Mouse (Mus musculus): ENCODE results near the gene Cdc14a.

Gene Cdc14a

DNA sequence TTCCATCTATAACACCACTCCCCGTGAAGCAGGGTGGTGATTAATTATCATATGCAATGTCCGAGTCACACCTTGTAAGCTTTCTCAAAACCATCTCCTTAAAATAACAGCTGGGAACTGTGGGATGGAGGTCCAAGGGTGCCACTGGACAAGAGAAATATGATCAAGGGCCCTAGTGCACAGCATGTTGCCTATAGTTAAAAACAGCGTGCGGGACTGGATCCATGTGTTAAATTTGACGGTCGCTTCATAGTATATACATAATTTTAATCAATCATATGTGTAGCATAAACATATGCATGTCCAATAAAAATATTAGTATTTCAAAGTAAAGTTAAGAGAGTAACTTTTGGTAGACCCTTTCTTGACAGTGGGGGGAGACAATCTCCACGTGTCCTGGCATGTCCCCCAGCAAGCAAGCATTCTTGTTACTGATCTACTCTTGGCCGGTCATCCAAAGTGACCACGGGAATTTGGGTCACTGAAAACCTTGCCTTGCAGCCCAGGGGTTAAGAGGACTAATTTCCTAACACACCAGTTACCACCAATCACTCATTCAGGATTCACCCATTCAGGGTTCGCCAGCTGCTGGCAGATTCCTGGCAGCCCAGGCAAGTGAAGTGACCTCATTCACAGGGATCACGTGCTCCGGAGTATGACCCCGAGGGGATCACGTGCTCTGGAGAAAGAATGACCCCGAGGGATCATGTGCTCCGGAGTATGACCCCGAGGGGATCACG, 94.6 kb downstream of the Cdc14a start:
- DNase-seq (ENCODE audit: low spot score in 2 of 2): no peak

- no peak for DNase-seq (ENCODE audit: low spot score in 2 of 2)
These were observed 96.2 kb downstream of the Cdc14a start for GRCm38 (mm10) chr3:116327616-116328004.

GRCm38 (mm10) chr3:116327001-116327615, 96.7 kb downstream of the Cdc14a start:
- DNase-seq (ENCODE audit: low spot score in 2 of 2): peak; percentile 86 to 90

DNA sequence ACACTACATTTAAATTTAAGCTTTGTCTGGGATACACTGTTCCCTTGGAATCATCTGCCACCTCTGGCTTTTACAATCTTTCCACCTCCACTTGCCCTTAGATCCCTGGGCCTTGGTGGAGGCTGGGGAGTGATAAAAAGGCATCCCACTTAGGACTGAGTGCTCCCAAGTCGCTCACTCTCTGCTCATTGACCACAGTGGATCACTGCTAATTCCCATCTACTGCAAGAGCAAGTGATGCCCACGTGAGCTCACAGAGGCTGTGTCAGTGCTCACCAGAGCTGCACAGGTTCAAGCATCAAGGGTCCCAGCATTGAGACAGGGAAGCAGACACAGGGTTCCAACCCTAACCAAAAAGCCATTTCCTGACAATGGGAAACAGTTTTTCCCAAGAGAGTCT, 98.3 kb downstream of the Cdc14a start:
- no peak for DNase-seq (ENCODE audit: low spot score in 2 of 2)

- no peak for DNase-seq (ENCODE audit: low spot score in 2 of 2)
These were observed 104.1 kb downstream of the Cdc14a start for GRCm38 (mm10) chr3:116319696-116320095.

DNA sequence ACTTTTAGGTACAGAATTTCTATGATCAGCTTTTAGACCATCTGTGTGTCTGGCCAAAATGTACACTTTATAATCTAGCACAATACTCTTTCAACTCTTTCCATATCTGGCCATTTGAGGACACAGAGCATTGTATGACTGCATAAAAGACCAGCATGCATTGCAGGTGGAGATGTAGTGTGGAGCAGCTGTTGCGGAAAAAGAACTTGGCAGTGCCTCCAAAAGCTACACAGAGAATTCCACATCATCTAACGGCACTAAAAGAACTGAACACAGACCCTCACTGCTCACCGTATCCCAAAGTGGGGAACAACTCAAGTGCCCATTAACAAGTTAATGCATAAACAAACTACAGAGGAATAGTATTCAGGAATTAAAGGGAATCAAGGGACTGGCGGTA, 112.0 kb downstream of the Cdc14a start:
- DNase-seq (ENCODE audit: low spot score in 2 of 2): no peak

DNA sequence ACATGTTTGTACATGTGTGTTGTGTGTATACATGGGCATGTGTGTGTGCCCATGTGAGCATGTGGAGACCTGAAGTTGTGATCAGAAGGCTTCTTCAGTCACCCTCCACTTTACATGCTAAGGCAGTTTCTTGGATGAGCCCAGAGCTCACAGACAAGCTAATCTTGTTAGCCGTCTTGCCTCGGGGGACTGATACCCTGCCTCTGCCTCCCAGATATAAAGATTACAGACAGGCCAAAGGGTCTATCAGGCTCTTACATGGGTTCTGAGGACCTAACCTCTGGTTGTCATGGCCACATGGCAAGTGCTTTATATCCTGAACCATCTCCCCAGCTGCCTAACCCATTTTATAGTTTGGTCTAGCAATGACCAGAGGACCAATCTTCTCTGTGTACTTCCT, 112.7 kb downstream of the Cdc14a start:
- no peak for DNase-seq (ENCODE audit: low spot score in 2 of 2)

- DNase-seq (ENCODE audit: low spot score in 2 of 2): no peak
These were observed 113.2 kb downstream of the Cdc14a start for GRCm38 (mm10) chr3:116310672-116311071.

DNA sequence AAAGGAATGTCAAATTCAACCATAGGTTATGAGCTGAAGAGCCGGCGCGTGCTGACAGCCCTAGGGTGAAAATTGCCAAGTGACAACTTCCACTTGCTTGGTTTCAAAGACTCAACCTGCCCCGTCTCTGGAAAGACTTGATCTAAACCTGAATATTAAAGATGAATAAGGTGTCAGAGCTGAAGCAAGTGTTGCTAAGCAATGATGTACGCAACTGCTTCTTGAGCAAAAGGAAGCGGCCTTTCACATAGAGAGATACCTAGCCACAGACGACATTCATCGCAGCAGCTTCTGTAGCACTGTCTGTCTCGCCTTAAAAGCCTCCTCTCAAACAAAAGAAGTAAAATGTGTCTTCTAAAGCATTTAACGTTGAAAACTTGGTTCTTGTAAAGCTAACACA, 113.8 kb downstream of the Cdc14a start:
- no peak for DNase-seq (ENCODE audit: low spot score in 2 of 2)

DNA sequence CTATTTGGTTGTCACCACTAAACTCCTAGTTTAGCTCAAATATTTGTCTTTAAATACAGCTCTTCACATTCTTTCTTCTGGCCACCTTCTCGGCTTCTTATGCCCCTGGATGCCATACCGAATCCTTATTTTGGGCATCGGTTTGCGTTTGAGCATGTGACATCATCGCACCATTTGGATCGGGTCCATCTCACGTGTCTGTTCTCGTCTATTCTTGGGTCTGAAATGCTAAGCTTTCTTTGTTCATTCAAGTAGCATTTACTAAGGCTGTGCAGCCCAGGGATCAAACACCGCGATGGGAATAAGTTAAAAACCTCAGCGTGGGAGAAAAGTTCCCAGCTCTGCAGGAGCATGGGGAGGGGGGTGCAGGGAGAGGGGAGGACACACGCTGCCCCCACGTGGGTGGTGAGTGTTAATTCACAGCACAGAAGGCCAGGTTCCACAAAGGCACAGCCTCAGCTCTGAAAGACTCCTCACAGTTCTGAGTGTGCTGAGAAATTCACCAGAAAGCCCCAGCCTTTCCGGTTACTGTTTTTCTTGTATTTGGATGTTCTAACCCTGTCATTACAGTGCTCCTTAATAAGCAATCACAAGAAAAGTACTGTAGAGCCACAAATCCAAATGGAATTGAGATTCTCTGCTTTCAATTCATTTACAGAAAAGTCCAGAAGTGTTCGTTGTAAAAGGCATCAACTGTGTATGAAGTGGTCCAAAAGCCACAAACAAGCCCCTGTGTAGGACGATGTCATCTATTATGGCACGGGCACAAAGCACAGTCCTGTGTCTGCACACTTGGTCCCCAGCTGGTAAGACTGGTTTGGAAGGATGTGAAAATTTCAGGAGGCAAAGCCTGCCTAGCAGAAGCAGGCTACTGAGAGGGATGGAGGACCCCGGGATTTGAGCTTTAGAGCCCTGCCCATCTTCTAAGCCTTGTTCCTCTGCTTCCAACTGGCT, 118.8 kb downstream of the Cdc14a start:
- DNase-seq (ENCODE audit: low spot score in 2 of 2): no peak

GRCm38 (mm10) chr3:116302581-116302980, 121.3 kb downstream of the Cdc14a start:
- no peak for DNase-seq (ENCODE audit: low spot score in 2 of 2)

DNA sequence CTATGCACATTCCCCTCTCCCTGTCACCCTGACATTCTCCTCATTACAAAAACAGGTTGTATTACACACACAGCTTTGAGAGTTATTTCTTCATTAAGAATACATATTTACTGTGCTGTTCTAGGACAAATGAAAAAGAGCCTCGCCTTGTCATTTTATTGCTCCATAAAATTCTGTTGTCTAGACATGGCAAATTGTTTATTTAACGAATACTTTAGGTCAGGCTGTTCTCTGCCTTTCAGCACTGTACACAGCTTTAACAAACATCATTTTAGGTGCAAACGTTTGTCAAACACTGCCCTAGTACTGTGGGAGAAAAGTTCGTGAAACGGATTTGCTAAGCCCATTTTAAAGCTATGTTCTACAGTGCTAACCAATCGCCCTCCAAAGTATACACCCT, 122.1 kb downstream of the Cdc14a start:
- no peak for DNase-seq (ENCODE audit: low spot score in 2 of 2)

GRCm38 (mm10) chr3:116298727-116299126, 125.1 kb downstream of the Cdc14a start:
- no peak for DNase-seq (ENCODE audit: low spot score in 2 of 2)

DNA sequence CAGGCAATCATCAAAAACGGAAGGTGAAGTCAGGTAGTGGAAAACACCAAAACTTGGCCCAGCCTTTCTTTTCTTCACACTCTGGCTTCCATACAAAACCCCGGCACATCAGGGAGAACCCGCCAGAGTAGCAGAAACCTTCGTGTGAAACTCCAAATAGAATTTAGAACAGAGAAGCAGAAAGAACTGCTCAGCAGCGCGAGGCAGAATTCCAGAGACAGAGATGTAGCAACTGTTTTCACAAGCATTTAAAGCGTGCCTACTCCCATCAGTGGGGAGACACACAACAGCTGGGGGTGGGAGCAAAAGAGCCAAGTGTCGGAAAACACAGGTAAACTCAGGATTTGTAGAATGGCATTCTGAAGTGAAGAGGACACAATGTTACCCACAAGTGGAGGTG, 125.8 kb downstream of the Cdc14a start:
- no peak for DNase-seq (ENCODE audit: low spot score in 2 of 2)

- no peak for DNase-seq (ENCODE audit: low spot score in 2 of 2)
These were observed 126.7 kb downstream of the Cdc14a start for GRCm38 (mm10) chr3:116297170-116297569.

- DNase-seq (ENCODE audit: low spot score in 2 of 2): no peak
These were observed 133.6 kb downstream of the Cdc14a start for GRCm38 (mm10) chr3:116290041-116290815.

- no peak for DNase-seq (ENCODE audit: low spot score in 2 of 2)
These were observed 135.0 kb downstream of the Cdc14a start for GRCm38 (mm10) chr3:116288833-116289232.

- no peak for DNase-seq (ENCODE audit: low spot score in 2 of 2)
These were observed 139.1 kb downstream of the Cdc14a start for GRCm38 (mm10) chr3:116284735-116285134.

DNA sequence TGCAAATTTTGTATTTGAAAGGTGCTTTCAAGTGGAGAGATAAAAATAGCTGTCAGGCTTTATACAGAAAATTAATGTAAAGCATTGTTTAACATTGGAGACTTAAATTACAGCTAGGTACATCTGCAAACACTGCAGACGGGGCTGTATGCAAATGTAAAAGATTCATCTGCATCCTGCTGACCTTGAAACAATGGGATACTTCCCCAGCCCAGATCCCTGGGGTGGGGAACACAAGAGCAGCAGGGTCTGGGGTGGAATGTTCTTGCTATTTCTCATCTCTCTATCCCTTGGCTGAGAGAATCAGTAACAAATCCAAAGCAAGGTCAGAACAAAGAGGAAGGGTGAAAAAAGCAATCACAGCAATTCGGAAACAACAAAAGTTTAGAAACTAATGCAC, 139.8 kb downstream of the Cdc14a start:
- no peak for DNase-seq (ENCODE audit: low spot score in 2 of 2)

- DNase-seq (ENCODE audit: low spot score in 2 of 2): no peak
These were observed 142.2 kb downstream of the Cdc14a start for GRCm38 (mm10) chr3:116281663-116282062.

GRCm38 (mm10) chr3:116277146-116277545, 146.7 kb downstream of the Cdc14a start:
- DNase-seq (ENCODE audit: low spot score in 2 of 2): no peak

- DNase-seq (ENCODE audit: low spot score in 2 of 2): no peak
These were observed 152.2 kb downstream of the Cdc14a start for GRCm38 (mm10) chr3:116271679-116272078.

Measured in frontal cortex, postnatal 14 days (tissue).